Mouse (Mus musculus) liver, embryonic 14.5 days (tissue): Measurements from ENCODE around the gene Lsamp. TPM values are rescaled to one million over a fixed set of nuclear protein-coding genes. Genes with fewer than 3 reads are reported as not detected.

ENCODE experiments used
- ATAC-seq: fragments of 200-750 bp; cut with Nextera tagmentation; 2 replicates; pipeline ENCODE4 v1.8.0; 2017; ENCODE audit warnings: moderate number of reproducible peaks, mild to moderate bottlenecking, moderate library complexity; ENCODE audit not compliant: insufficient read depth
- DNase-seq, 3 experiments: peaks; one replicate each; pipeline ENCODE4 v3.0.0-alpha.2; 2012 to 2013; ENCODE audit warnings: low read depth in 3 of 3, low spot score in 3 of 3
- H3K27ac ChIP-seq: fragments of 300-500 bp; sonication (generic); 2 replicates; pipeline ENCODE4 v1.5.1; 2014; ENCODE audit warnings: moderate library complexity, mild to moderate bottlenecking, control low read depth, inconsistent platforms
- H3K27me3 ChIP-seq: fragments of 300-500 bp; sonication (generic); 2 replicates; pipeline ENCODE4 v1.6.1; 2014; ENCODE audit warnings: mild to moderate bottlenecking, low read length, moderate library complexity; ENCODE audit not compliant: control insufficient read depth, insufficient read depth
- H3K36me3 ChIP-seq: fragments of 300-500 bp; sonication (generic); replicated peaks from 2 replicates; pipeline ENCODE4 v1.6.1; 2014; ENCODE audit warnings: low read depth; ENCODE audit not compliant: control insufficient read depth, insufficient read depth
- H3K4me1 ChIP-seq, 2 experiments: fragments of 200-500 bp in 1 of 2; fragments of 300-500 bp in 1 of 2; sonication (generic) in 1 of 2; replicated peaks; 2 replicates each; pipeline ENCODE4 v1.6.1; 2012 to 2014; ENCODE audit warnings: antibody characterized with exemption in 1 of 2, inconsistent platforms in 1 of 2, low read length in 1 of 2; ENCODE audit not compliant: control insufficient read depth in 2 of 2, insufficient read depth in 2 of 2
- H3K4me2 ChIP-seq: fragments of 300-500 bp; sonication (generic); 2 replicates; pipeline ENCODE4 v1.6.1; 2014; ENCODE audit warnings: low read depth, mild to moderate bottlenecking, control low read depth, moderate library complexity
- H3K4me3 ChIP-seq, 2 experiments: fragments of 200-500 bp in 1 of 2; fragments of 300-500 bp in 1 of 2; sonication (generic) in 1 of 2; 2 replicates each; pipeline ENCODE4 v1.5.1; 2012 to 2014; ENCODE audit warnings: low read depth in 2 of 2, low read length in 2 of 2, mild to moderate bottlenecking in 2 of 2, control low read depth in 1 of 2, inconsistent platforms in 1 of 2, moderate library complexity in 1 of 2; ENCODE audit not compliant: insufficient read depth in 1 of 2
- H3K9ac ChIP-seq: fragments of 300-500 bp; sonication (generic); replicated peaks from 2 replicates; pipeline ENCODE4 v1.6.1; 2014; ENCODE audit warnings: mild to moderate bottlenecking, control low read depth, moderate library complexity
- H3K9me3 ChIP-seq: fragments of 300-500 bp; sonication (generic); 2 replicates; pipeline ENCODE4 v1.6.1; 2016; ENCODE audit warnings: low read length, mixed read lengths; ENCODE audit not compliant: control insufficient read depth
- CTCF ChIP-seq: IDR thresholded peaks from 2 replicates; pipeline ENCODE4 v1.5.1; 2016; ENCODE audit warnings: antibody characterized with exemption, low read depth, control low read depth
- EP300 ChIP-seq: IDR thresholded peaks from 2 replicates; pipeline ENCODE4 v1.6.1; 2016; ENCODE audit warnings: antibody characterized with exemption, low read depth
- WGBS: fragments of 180-500 bp; shearing (Covaris S2); extraction: QIAGEN DNeasy Blood & Tissue Kit; methylation state at CpG from one replicate; pipeline ENCODE4 v1.1.7; 2014; ENCODE audit not compliant: insufficient replicate concordance; 5-methylcytosine and 5-hydroxymethylcytosine counted together
- polyA plus RNA-seq, 2 experiments: library from polyadenylated mRNA; depleted of rRNA in 1 of 2; stranded (reverse) in 1 of 2; unstranded in 1 of 2; fragments of >200 nt; fragmentation: Nextera tagmentation in 1 of 2; extraction: Ambion mirVana in 1 of 2; gene quantifications; 2 replicates each; pipeline versions ENCODE4 v1.2.1 to v1.2.3; 2012 to 2014

The Lsamp gene
- polyA plus RNA-seq, 2 experiments, result 0.03 to 0.06 TPM

DNA sequence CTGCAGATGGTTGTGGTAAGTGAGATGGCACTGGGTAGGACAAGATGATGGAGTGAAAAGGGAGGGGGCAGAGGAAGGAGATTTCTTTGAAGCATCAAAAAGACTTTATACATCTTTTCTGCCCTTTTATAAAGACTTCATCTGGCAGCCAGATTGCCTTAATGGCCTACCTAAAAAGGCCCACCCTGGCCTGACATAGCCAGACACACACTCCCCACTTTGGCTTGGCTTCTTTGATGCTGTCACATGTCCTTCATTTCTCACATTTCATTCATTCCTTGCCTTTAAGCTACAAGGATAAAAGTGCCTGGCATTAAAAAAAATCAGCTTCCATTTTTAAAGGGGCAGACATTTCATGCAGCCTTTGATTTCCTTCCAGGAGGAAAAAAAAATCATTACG is 1803.0 kb downstream of the Lsamp start:
- Histone ChIP-seq H3K27me3 (no peaks in the 10 kb centered on the region), H3K4me1 (no peaks in the 10 kb centered on the region), H3K36me3 (no peaks in the 10 kb centered on the region), H3K9ac (no peak overlapping the region), H3K4me2 (no peak overlapping the region), H3K27ac (no peak overlapping the region), H3K4me3 (no peak overlapping the region), H3K9me3 (no peaks in the 10 kb centered on the region)
- TF ChIP-seq CTCF, result no peak
- ATAC-seq, result no peak
- WGBS, result 54% methylated on average over 1 of the region's 1 CpGs
- no peak for DNase-seq

DNA sequence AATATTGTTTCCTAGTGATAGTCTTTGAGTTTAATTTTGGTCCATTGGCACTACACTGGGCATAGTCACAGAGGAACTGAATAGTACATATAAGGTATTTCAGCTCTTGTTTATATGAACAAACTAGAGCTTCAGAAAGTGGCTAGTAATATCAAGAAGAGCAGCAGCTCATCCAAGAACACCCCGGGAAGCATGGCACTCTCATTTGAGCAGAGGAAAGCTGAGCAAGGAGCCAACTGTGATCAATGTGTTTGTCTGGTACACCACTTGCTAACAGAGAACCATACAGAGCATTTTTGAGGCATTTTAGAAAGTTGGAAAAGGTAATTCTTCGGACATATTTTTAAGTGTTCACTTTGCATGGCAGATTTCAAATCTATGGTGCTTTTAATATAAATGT is 1805.9 kb downstream of the Lsamp start:
- no peak for ATAC-seq
- DNase-seq, result no peak
- TF ChIP-seq CTCF (no peak), EP300 (no peak)
- no peaks in the 10 kb centered on the region for H3K4me1 ChIP-seq
- H3K27ac ChIP-seq, result no peak overlapping the region
- H3K27me3 ChIP-seq, result no peaks in the 10 kb centered on the region
- 57% methylated on average over 2 of the region's 2 CpGs for WGBS
- H3K9ac ChIP-seq, result no peak overlapping the region
- no peak overlapping the region for H3K4me3 ChIP-seq
- no peak overlapping the region for H3K4me2 ChIP-seq
- H3K36me3 ChIP-seq, result no peaks in the 10 kb centered on the region
- H3K9me3 ChIP-seq, result no peaks in the 10 kb centered on the region

DNA sequence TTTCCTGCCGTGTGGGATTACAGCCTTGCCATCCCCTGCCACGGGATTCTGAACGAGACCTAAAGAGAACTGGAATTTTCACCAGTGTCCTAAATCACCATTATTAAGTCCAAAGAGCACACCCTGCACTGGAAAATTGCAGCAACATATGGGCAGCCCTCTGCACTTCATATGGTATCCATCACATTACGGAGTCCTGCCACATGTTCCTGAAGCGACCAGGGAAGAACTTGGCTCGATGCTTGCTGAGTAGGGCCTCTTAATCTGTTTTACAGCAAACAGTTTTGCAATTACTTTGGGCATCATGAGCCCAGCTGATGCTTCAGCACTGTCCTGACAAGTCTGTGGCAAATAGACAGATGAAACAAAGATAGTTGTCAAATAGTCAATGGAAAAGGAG is 1836.2 kb downstream of the Lsamp start:
- 70% methylated on average over 6 of the region's 6 CpGs for WGBS
- Histone ChIP-seq H3K9ac (no peak overlapping the region), H3K27ac (no peak overlapping the region), H3K4me1 (no peaks in the 10 kb centered on the region), H3K4me2 (no peak overlapping the region), H3K27me3 (no peaks in the 10 kb centered on the region), H3K36me3 (no peaks in the 10 kb centered on the region), H3K4me3 (no peak overlapping the region), H3K9me3 (no peaks in the 10 kb centered on the region)
- TF ChIP-seq EP300 (no peak), CTCF (no peak)
- no peak for DNase-seq
- no peak for ATAC-seq

DNA sequence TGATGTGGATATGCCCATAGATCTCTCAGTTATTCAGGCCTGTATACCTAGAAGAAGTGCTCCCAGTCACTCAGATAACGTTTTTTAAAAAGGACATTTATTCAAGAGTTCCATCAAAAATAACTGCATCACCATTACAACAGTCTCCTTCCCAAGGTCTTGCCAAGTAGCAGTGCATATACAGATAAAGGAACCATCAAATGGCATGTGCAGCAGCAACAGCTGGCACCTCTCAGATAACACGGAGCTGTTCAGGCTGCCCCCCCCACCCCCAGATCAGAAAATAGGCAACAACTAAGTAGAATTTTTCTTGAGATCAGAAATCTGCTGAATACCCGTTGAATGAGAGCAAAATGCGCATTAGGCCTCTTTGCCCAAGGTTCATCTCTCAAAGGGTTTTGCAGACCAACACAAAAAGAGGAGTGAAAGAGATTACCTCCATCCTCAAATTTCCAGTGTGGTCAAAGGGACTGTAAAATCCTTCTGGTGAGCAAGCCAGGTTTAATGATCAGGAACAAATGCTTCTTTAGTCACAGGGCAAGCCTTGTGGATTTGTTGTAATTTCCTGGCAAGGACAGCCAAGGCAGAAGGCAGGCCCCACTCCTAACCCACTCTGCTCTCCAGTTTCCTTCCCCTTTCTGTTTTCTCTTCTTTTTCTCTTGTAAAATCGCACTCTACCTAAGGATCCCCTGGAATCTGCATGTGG is 1842.9 kb downstream of the Lsamp start:
- DNase-seq, result no peak
- Histone ChIP-seq H3K4me1 (no peaks in the 10 kb centered on the region), H3K4me2 (no peak overlapping the region), H3K9me3 (no peaks in the 10 kb centered on the region), H3K27me3 (no peaks in the 10 kb centered on the region), H3K9ac (no peak overlapping the region), H3K27ac (no peak overlapping the region), H3K36me3 (no peaks in the 10 kb centered on the region), H3K4me3 (no peak overlapping the region)
- no peak for TF ChIP-seq EP300
- no peak for TF ChIP-seq CTCF
- ATAC-seq, result no peak
- 37% methylated on average over 5 of the region's 5 CpGs for WGBS

DNA sequence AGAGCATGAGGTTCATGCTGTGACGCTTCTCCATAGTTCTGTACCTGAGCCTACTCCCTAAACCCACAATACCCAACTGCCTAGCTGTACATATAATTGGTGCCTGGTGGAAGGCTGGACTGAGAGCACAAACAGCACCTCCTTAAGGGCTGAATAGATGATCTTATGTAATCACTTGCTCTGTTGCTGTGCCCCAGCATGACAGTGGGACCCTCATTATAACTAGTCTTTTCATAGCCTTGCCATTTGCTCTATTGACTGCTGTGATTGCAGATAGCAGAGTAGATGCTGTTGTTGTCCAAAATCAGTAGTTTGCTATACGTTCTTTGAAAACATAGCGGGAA is 1843.4 kb downstream of the Lsamp start:
- no peaks in the 10 kb centered on the region for H3K27me3 ChIP-seq
- no peak overlapping the region for H3K9ac ChIP-seq
- DNase-seq (no peak), ATAC-seq (no peak)
- no peaks in the 10 kb centered on the region for H3K4me1 ChIP-seq
- 72% methylated on average over 3 of the region's 3 CpGs for WGBS
- no peak overlapping the region for H3K4me3 ChIP-seq
- H3K36me3 ChIP-seq, result no peaks in the 10 kb centered on the region
- no peaks in the 10 kb centered on the region for H3K9me3 ChIP-seq
- no peak overlapping the region for H3K4me2 ChIP-seq
- no peak for TF ChIP-seq EP300
- TF ChIP-seq CTCF, result no peak
- H3K27ac ChIP-seq, result no peak overlapping the region
